Mouse (Mus musculus) hindbrain, embryonic 14.5 days (tissue): Measurements from ENCODE around the gene Cybc1. TPM values are rescaled to one million over a fixed set of nuclear protein-coding genes. Genes with fewer than 3 reads are reported as not detected.

ENCODE experiments used
- ATAC-seq: fragments of 200-750 bp; cut with Nextera tagmentation; 2 replicates; pipeline ENCODE4 v1.8.0; 2017; ENCODE audit warnings: moderate number of reproducible peaks, mild to moderate bottlenecking, moderate TSS enrichment, moderate library complexity; ENCODE audit not compliant: low FRiP score
- DNase-seq: peaks from one replicate; pipeline ENCODE4 v3.0.0-alpha.2; 2015; ENCODE audit warnings: low spot score
- H3K27ac ChIP-seq: fragments of 300-500 bp; sonication (generic); 2 replicates; pipeline ENCODE4 v1.5.1; 2014; ENCODE audit warnings: mild to moderate bottlenecking, moderate library complexity
- H3K27me3 ChIP-seq: fragments of 300-500 bp; sonication (generic); 2 replicates; pipeline ENCODE4 v1.6.1; 2014; ENCODE audit warnings: mild to moderate bottlenecking, low read length, mixed read lengths; ENCODE audit not compliant: control insufficient read depth, insufficient read depth
- H3K36me3 ChIP-seq: fragments of 300-500 bp; sonication (generic); replicated peaks from 2 replicates; pipeline ENCODE4 v1.6.1; 2014; ENCODE audit not compliant: control insufficient read depth, insufficient read depth
- H3K4me1 ChIP-seq: fragments of 300-500 bp; sonication (generic); replicated peaks from 2 replicates; pipeline ENCODE4 v1.6.1; 2014; ENCODE audit warnings: antibody characterized with exemption, low read length, mixed read lengths; ENCODE audit not compliant: control insufficient read depth, insufficient read depth
- H3K4me2 ChIP-seq: fragments of 300-500 bp; sonication (generic); replicated peaks from 2 replicates; pipeline ENCODE4 v1.6.1; 2014; ENCODE audit warnings: mild to moderate bottlenecking, moderate library complexity
- H3K4me3 ChIP-seq: fragments of 300-500 bp; sonication (generic); replicated peaks from 2 replicates; pipeline ENCODE4 v1.5.1; 2014; ENCODE audit warnings: mild to moderate bottlenecking, low read length
- H3K9ac ChIP-seq: fragments of 300-500 bp; sonication (generic); 2 replicates; pipeline ENCODE4 v1.6.1; 2014
- H3K9me3 ChIP-seq: fragments of 300-500 bp; sonication (generic); 2 replicates; pipeline ENCODE4 v1.6.1; 2016; ENCODE audit warnings: low read length; ENCODE audit not compliant: control insufficient read depth
- WGBS: fragments of 180-500 bp; shearing (Covaris S2); extraction: QIAGEN DNeasy Blood & Tissue Kit; methylation state at CpG from one replicate; pipeline ENCODE4 v1.1.7; 2014; 5-methylcytosine and 5-hydroxymethylcytosine counted together
- polyA plus RNA-seq: library from polyadenylated mRNA; unstranded; fragments of >200 nt; fragmentation: Nextera tagmentation; extraction: Ambion mirVana; gene quantifications from 2 replicates; pipeline ENCODE4 v1.2.1, GENCODE M21; 2014

The Cybc1 gene
- polyA plus RNA-seq, 1 experiment from 2014 or later = 36.3 TPM

- H3K9ac ChIP-seq = peak overlapping the region; percentile 80
- no peak; the same call in 1 of the 2 replicates for ATAC-seq
- peak overlapping the region; percentile 65 for H3K4me3 ChIP-seq
- peak overlapping the region; percentile 73 for H3K4me2 ChIP-seq
- H3K27me3 ChIP-seq = no peaks in the 10 kb centered on the region
- 3% methylated on average over 28 of the region's 28 CpGs for WGBS
- peaks cover 39% of the 10 kb centered on the region for H3K36me3 ChIP-seq
- H3K9me3 ChIP-seq = no peaks in the 10 kb centered on the region
- peaks cover 35% of the 10 kb centered on the region for H3K4me1 ChIP-seq
- peak overlapping the region; percentile 98 for H3K27ac ChIP-seq
- DNase-seq = peak; percentile 57
Observed at GRCm38 (mm10) chr11:121237345-121238128, 8.4 kb upstream of the Cybc1 start.

GRCm38 (mm10) chr11:121236564-121237344 lies 7.6 kb upstream of the Cybc1 start, which contains the start of gene Narf:
Narf (plus strand) TSS chr11:121237253.
- H3K36me3 ChIP-seq = peaks cover 31% of the 10 kb centered on the region
- WGBS = under 1% methylated on average over 50 of the region's 50 CpGs

GRCm38 (mm10) chr11:121235475-121236238 lies 6.5 kb upstream of the Cybc1 start:
- 26% methylated on average over 9 of the region's 9 CpGs for WGBS
- Histone ChIP-seq H3K27me3 (no peaks in the 10 kb centered on the region), H3K9me3 (no peaks in the 10 kb centered on the region), H3K36me3 (peaks cover 20% of the 10 kb centered on the region), H3K9ac (peak overlapping the region; percentile 63; the same call in 1 of the 2 replicates), H3K27ac (peak overlapping the region; percentile 98), H3K4me2 (peak overlapping the region; percentile 50), H3K4me3 (no peak overlapping the region), H3K4me1 (peaks cover 29% of the 10 kb centered on the region)
- DNase-seq (no peak), ATAC-seq (no peak)

More at GRCm38 (mm10) chr11:121236564-121237344, 7.6 kb upstream of the Cybc1 start, which contains the start of gene Narf:
- H3K4me2 ChIP-seq = peak within 1 kb of the TSS; percentile 73
- peak within 1 kb of the TSS; percentile 98 for H3K27ac ChIP-seq
- DNase-seq (peak; percentile 96), ATAC-seq (peak; percentile 99)
- H3K4me1 ChIP-seq = peaks cover 35% of the 10 kb centered on the region
- no peaks in the 10 kb centered on the region for H3K9me3 ChIP-seq
- peak within 1 kb of the TSS; percentile 65 for H3K4me3 ChIP-seq
- H3K9ac ChIP-seq = peak within 1 kb of the TSS; percentile 80
- H3K27me3 ChIP-seq = no peaks in the 10 kb centered on the region

- Histone ChIP-seq H3K4me1 (peaks cover 25% of the 10 kb centered on the region), H3K9me3 (no peaks in the 10 kb centered on the region), H3K36me3 (no peaks in the 10 kb centered on the region), H3K4me3 (no peak overlapping the region), H3K27me3 (no peaks in the 10 kb centered on the region), H3K4me2 (no peak overlapping the region), H3K27ac (no peak overlapping the region), H3K9ac (no peak overlapping the region)
- ATAC-seq = no peak
- no peak for DNase-seq
- 47% methylated on average over 4 of the region's 4 CpGs for WGBS
Observed at GRCm38 (mm10) chr11:121232706-121233105, 3.6 kb upstream of the Cybc1 start.

GRCm38 (mm10) chr11:121231628-121232291 lies 2.6 kb upstream of the Cybc1 start:
- H3K9ac ChIP-seq = no peak overlapping the region
- no peaks in the 10 kb centered on the region for H3K9me3 ChIP-seq
- peaks cover 27% of the 10 kb centered on the region for H3K4me1 ChIP-seq
- no peaks in the 10 kb centered on the region for H3K27me3 ChIP-seq
- H3K4me2 ChIP-seq = no peak overlapping the region
- 59% methylated on average over 4 of the region's 4 CpGs for WGBS
- no peak for ATAC-seq
- H3K27ac ChIP-seq = no peak overlapping the region
- H3K36me3 ChIP-seq = no peaks in the 10 kb centered on the region; the same call in 1 of the 2 replicates
- no peak for DNase-seq
- no peak overlapping the region for H3K4me3 ChIP-seq

GRCm38 (mm10) chr11:121231191-121231590 lies 2.1 kb upstream of the Cybc1 start:
- Histone ChIP-seq H3K9me3 (no peaks in the 10 kb centered on the region), H3K4me2 (no peak overlapping the region), H3K4me3 (no peak overlapping the region), H3K4me1 (peaks cover 25% of the 10 kb centered on the region), H3K9ac (no peak overlapping the region), H3K27me3 (no peaks in the 10 kb centered on the region), H3K27ac (no peak overlapping the region), H3K36me3 (peaks cover under 1% of the 10 kb centered on the region; the same call in 1 of the 2 replicates)
- no peak for ATAC-seq
- 80% methylated on average over 4 of the region's 4 CpGs for WGBS
- DNase-seq = no peak

GRCm38 (mm10) chr11:121228129-121229017 lies 749 bp downstream of the Cybc1 start:
- no peak for DNase-seq
- no peaks in the 10 kb centered on the region for H3K9me3 ChIP-seq
- H3K27ac ChIP-seq = peak overlapping the region; percentile 47; the same call in 1 of the 2 replicates
- peaks cover 28% of the 10 kb centered on the region for H3K36me3 ChIP-seq
- 28% methylated on average over 21 of the region's 21 CpGs for WGBS
- peak overlapping the region; percentile 70 for H3K9ac ChIP-seq
- H3K4me1 ChIP-seq = peaks cover 18% of the 10 kb centered on the region
- H3K4me3 ChIP-seq = peak overlapping the region; percentile 56
- no peaks in the 10 kb centered on the region for H3K27me3 ChIP-seq
- H3K4me2 ChIP-seq = peak overlapping the region; percentile 78
- ATAC-seq = no peak; the same call in 1 of the 2 replicates
